Mouse (Mus musculus) kidney, adult 2 months (tissue): ENCODE results near the gene Scfd2.

Source experiments
- CTCF ChIP-seq: fragments of 200-500 bp; conservative IDR thresholded peaks from 2 replicates; pipeline ENCODE4 v1.5.1; 2011; ENCODE audit warnings: low read depth, mild to moderate bottlenecking, control low read depth, low read length, moderate library complexity, mixed read lengths; ENCODE audit not compliant: insufficient read depth, insufficient read length
- POLR2A ChIP-seq: fragments of 200-500 bp; IDR thresholded peaks from one replicate; pipeline ENCODE4 v1.6.1; 2011; ENCODE audit warnings: low read depth, low read length, control low read depth

DNA sequence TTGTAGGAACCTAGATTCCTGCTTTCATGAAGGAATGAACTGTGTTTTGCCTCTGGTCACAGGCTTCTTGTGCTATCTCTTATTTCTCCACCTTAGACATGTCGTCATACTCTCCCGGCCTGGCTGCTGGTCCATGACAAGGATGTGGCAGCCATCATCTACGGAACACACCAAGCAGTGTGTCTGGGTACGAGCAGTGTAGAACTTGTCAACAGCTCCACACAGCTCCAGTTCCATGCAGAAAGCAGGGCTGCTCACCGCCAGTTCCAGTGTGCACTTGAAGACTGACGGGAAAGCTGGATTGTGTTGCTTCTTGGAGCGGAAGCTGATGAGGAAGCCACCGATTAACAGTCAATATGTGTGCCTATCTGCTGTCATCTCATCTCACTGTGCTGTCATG is 173.5 kb downstream of the Scfd2 start:
- TF ChIP-seq CTCF (no peak), POLR2A (no peak)
